Mouse (Mus musculus) skeletal muscle tissue, postnatal 0 days (tissue): ENCODE measurements around the gene Tcf12. TPM values are rescaled to one million over a fixed set of nuclear protein-coding genes. Genes with fewer than 3 reads are reported as not detected.

ENCODE experiments used
- microRNA-seq, 2 experiments: library from miRNA; unstranded; fragments of <30 nt; microRNA quantifications; one replicate each; pipeline ENCODE4; 2016
- polyA plus RNA-seq: library from polyadenylated mRNA; unstranded; fragments of >200 nt; fragmentation: Nextera tagmentation; extraction: Ambion mirVana; gene quantifications from 2 replicates; pipeline ENCODE4 v1.2.1, GENCODE M21; 2015

Gene Tcf12
- polyA plus RNA-seq, result 32.8 and 40.1 TPM in 2 replicates

DNA sequence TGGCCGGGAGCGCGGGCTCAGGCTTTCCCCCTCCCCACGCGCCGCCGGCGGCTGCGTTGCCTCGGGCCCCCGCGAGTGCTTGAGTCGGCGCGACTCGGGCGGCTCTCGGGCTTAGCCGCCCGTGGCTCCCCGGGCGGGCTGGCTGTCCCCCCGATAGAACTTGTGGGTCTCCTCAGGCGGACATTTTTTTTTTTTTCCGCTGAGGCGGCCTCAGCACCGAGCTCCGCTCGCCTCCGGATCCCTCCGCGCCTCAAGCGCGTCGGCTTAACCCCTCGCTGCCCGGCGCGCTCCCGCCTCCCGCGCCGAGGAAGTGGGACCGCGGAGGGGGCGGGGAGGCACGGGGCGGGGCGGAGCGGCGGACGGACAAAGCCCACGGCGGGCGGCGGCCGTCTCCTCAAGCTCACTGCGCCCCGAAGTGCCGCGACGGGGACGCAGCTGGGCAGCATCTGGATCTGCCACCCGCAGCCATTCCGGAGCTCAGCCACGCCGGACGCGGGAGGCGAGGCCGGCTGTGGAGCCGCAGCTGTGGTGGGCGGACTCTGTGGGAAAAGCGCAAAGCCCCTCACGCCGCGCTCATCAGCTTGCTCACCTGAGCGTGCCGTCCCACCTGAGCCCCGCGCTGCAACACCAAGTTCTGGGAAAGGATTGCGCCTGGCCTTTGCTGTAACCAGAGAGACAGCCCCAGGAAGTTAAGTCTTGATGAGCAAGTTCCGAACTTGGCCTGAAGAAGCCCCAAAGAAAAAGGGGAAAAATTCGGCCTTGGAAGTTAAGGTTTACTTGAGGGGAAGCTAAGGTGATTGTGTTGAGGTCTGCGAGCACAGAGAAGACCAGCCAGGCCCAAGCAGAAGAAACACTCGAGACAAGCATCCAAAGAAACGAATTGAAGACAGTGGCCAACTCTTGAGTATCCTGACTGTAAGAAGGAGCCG is at the start of gene Tcf12:
Gene Tcf12, minus strand, starts transcription at position 250 of the 929 bp plus-strand sequence.

Small RNA genes lying within 50 kb of the gene (microRNA-seq; reads per million reads assigned to microRNA genes)
- 0 reads per million in 2 experiments for gene Gm27450

Other genes with a start within 250 kb of the Tcf12 start
- 13.8 and 15.1 TPM in 2 replicates for gene Zfp280d, start 163.0 kb upstream of the Tcf12 start, polyA plus RNA-seq